Mouse (Mus musculus): ENCODE measurements around the gene BC030499. TPM values are rescaled to one million over a fixed set of nuclear protein-coding genes. Genes with fewer than 3 reads are reported as not detected.
A peak's percentile ranks its signal among the peaks of the same experiment; 100 is the strongest.
"Not testable (repeated sequence)": the region's sequence is repeated elsewhere in the genome, so short reads cannot be mapped to it uniquely, and the experiment has no call there.

BC030499 gene
- total RNA-seq (2021), result under 1 TPM; 0.36 to 0.59 TPM
- long read RNA-seq, experiment 1, result 0 reads
- long read RNA-seq, experiment 2, result 0 reads

DNA sequence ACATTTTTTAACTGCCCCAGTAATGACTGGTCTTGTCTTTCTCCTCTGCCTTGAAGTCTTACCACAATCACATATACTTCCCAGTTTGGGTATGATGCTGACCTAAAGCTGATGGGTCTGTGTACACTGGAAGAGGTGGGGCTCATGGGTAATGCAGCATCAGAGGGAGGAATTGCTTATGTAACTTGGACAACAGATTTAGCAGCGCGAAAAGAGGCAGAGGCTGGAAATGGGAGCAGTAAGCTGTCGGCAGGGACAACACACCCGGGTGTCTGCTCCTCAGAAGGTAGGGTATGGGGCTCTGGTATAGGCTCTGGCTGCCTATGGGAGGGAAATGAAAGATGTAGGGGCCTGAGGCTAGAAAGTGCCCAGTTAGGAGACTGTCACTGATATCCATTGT lies at the start of gene BC030499:
TSS of gene BC030499 (plus strand) at position 188 of the 400 bp plus-strand sequence.
- no peak for DNase-seq

DNA sequence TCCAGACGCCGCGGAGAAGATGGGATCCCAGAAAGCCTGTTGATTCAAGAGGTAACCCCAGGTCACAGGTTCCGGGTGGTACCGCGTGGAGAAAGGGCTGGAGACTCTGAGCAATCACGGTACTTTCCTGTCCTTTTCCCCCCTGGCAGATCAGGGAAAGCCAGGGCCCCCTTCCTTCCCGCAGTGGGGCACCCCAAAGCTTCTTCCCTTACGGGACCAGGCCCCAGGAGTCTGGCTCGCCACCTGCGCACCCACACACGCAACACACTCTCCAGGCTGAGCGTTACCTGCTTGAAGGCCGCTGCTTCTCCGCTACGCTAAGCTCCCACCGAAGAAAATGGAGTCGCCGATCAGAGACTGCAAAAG lies 45.4 kb upstream of the BC030499 start:
- DNase-seq, result no peak

DNA sequence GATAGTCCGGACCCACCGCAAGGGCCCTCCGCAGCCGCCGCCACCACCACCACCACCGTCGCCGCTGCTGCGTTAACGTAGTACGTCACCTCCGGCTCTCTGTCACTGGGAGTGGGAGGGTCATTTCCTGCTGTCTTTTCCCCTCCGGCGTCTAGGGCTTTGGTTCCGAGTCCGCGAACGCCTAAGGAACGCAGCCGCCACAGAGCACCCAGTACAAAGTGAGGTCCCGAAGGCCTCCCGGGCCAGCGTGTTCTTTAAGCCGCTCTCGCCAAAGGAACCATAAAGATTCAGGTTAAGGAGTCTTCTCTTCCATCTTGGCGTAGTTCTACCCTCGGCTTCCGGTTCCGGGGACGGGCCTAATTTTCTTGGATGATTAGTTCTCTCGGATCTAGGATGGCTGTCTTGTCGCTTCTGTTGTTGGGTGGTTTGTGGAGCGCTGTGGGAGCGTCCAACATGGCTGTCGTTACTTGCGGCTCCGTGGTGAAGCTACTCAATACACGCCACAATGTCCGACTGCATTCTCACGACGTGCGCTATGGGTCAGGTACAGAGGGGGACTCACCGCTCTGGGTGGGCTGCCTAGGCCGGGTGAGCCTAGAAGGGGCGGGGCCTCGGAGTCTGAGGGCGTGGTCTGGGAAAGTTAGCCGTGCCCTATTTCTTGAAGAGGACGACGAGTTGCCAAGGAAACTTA lies 44.9 kb upstream of the BC030499 start, which contains the start of the genes Sdf2 and Supt6:
TSS of gene Sdf2 (plus strand) at position 120 of the 691 bp plus-strand sequence.
TSS of gene Supt6 (minus strand) at position 361 of the 691 bp plus-strand sequence.
- DNase-seq, result peak; percentile 88

DNA sequence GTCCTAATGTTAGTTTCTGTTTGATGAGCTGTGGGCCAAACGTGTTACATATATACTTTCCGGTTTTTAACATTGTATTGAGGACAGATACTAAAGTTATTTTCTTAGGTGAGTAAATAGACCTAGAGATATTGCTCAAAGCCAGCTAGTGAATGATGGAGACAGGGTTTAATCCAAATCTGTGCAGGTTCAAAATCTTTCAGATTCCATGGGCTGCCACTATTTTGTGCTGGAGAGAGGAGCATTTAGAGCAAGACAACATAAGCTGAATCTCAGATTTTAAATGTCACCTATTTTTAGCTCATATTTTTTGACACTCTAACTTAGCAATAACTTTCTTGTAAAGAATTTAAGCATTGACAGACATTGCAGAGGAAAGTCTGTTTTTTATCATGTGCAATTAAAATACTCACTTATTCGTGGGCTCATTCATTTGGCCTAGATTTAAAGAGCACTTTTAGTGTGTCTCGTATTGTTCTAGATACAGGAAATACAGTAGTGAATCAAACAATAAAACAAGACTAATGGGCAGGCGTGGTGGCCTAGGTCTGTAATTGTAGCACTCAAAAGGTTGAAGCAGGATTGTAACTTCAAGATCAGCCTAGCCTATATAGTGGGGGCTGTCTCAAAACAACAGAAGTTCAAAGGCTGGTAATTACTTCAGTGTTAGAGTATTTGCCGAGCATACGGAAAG lies 44.2 kb upstream of the BC030499 start:
- DNase-seq, result no peak

DNA sequence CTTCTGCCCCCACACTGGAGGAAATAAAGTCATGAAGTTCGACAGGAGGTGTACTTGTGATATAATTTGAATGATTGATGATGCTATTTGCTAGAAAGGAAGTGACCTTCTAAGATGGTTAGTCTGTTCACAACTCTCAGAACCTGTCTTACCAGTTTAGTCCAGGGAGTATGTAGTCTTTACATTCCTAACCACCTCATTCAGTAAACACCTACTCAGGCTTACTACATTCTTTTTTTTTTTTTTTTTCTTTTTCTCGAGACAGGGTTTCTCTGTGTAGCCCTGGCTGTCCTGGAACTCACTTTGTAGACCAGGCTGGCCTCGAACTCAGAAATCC lies 43.7 kb upstream of the BC030499 start:
- no peak for DNase-seq

DNA sequence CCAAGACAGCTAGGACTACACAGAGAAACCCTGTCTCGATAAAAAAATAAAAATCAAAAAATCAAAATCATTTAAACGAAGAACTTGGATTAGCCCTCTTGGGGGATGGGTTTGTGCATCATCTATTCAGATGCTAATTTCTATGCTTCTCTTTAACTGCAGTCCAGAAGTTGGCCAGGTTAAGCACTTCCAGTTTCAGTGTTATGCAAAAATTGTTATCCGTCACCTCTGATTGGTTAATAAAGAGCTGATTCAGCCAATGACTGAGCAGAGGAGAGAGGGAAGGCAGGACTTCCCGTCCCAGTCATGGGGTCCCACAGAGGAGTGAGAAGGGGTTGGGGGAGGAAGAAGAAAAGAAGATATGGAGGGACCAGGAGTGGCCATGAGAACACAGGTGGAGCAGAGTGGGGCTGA lies 42.9 kb upstream of the BC030499 start:
- no peak for DNase-seq

DNA sequence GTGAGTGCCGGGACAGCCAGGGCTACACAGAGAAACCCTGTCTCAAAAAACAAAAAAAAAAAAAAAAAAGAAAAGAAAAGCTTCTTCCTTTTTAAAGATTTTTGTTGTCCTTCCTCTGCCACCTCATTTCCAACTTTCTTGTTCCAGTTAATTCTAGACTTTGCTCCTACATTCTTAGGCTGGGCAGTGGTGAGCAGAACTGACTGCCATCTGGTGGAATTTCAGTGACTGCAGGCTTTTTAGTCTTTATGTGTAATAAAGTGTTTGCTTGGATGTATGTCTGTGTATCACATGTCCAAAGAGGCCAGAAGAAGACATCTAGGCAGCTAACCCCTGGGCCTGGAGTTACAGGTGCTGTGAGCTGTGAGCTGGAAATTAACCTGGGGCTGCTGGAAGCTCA lies 34.0 kb upstream of the BC030499 start:
- no peak for DNase-seq

DNA sequence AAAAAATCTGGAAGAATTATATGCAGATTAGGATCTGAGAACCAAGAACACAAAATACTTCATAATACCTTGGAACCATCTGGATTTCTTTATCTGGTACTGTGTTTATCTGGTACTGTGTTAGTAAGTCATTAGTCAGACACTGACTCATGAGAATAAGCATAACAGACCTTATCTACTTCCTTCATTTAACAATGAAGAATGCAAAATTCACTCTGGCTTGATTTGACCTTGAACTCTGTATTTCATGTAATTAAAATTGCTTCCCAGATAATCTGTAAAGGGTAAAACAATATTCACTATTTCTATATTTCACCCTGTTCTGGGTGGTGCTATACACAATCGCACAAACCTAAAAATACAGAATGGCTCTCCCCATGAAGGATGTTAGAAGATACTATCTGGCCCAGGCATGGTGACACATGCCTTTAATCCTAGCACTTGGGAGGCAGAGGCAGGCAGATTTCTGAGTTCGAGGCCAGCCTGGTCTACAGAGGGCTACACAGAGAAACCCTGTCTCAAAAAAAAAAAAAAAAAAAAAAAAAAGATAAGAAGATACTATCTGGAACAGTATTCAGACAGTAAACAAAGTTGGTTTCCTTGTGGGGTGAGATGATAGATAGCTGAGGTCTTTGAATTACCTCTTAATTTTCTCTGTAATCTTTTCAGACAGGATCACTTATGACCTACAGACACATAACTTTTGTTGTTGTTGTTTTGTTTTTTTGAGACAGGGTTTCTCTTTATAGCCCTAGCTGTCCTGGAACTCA lies 30.0 kb upstream of the BC030499 start:
- no peak for DNase-seq

DNA sequence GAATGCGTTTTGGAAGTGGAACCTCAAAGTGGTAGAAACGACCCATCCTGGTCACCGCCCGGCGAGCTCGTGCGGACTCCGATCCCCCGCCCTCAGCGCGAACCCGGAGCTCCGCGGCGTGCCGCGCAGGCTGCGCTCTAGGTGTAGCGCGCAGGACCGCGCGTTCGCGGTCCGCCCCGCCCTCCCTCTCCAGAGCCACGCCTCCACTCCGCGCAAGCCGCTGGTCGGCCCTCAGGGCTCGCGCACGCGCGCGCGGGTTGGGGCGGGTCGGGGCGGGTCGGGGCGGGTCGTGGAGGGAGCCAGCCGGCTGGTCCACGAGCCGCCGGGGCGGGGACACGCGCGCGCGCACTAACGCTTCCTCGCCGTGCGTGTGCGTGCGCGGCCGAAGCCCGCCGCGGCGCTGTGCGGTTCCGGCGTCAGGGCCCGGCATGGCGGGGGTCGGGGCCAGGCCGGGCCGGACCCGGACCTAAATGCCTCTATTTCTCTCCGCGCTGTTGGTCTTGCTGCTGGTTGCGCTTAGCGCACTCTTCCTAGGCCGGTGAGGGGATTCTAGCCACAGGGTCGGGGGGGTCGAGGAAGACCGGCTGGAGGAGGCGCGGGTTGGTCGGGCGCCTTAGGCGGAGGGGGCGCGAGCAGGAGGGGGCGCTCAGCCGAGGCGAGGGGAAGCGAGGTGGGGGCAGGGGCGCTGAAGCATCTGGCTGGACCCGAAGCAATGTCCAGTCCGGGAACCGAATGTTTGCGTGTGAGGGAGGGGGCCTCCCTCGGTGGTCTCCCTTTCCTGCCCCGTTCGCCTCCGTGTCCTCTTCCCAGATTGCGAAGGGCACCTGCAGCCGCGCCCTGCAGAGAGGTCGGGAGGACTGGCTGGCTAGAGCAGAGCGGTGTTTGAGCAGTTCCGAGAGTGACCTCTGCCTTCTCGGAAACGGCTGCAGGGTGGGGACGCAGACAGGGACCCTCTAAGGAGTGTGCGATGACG lies 29.0 kb upstream of the BC030499 start, which contains the start of gene 2610507B11Rik:
TSS of gene 2610507B11Rik (plus strand) at position 373 of the 973 bp plus-strand sequence.
- DNase-seq, result peak; percentile 96

DNA sequence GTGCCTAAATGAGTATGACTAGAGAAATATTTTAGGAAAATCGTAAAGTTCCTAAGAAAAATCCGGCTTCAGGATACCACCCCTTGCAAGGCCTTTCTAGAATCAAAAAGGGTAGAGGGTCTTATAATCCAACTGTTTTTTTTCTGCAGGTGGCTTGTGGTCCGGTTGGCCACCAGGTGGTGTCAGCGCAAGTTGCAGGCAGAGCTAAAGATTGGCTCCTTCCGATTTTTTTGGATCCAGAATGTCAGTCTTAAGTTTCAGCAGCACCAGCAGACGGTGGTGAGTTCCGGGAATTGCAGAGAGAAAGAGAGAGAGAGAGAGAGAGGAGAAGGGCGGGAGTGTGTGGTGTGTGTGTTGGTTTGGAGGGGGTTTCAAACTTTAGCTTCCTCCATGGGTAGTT lies 28.1 kb upstream of the BC030499 start:
- peak; percentile 49 for DNase-seq

DNA sequence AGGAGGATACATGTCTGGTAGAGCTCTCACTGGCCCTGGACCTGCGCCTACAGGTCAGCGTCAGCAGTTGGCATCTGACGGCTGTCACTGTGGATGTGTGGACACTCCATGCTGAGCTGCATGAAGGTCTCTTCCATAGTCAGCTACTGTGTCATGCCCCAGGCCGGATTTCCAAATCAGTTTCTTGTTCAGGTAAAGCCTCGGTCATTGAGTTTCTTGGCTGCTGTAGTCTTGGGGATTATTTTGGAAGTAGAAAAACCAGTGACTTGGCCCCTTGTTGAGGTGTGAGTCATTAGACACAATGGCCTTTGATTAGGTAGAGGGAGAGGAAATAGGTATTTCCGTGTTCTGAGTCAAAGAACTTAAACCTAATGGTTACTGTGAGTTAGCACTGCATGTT lies 25.1 kb upstream of the BC030499 start:
- DNase-seq, result no peak

DNA sequence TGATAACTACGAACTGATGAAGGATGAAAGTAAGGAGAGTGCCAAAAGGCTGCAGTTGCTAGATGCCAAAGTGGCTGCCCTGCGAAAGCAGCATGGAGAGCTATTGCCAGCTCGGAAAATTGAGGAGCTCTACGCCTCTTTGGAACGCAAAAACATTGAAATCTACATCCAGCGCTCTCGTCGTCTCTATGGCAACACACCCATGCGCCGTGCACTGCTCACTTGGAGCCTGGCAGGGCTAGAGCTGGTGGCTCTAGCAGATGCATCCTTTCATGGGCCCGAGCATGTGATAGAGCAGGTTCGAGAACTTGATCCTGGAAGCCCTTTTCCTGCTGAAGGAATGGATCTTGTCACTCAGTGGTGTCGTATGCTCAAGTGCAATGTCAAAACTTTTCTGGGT lies 18.7 kb upstream of the BC030499 start:
- no peak for DNase-seq

DNA sequence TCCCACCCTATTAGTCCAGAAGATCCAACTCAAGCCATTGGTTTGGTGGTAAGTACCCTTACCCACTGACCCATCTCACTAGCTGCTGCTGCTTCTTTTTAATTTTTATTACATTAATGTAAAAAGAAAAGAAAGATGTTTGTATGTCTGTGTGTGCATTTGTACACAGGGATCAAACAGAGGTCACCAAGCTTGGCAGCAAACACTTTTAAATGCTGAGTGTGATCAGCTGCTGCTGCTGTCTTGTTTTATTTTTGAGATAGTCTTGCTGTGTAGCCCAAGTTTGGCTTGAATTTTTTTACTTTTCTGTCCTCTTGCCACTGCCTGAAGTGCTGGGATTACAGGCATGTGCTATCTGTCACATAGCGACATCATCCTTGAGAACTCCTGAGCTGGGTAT lies 15.0 kb upstream of the BC030499 start:
- no peak for DNase-seq

DNA sequence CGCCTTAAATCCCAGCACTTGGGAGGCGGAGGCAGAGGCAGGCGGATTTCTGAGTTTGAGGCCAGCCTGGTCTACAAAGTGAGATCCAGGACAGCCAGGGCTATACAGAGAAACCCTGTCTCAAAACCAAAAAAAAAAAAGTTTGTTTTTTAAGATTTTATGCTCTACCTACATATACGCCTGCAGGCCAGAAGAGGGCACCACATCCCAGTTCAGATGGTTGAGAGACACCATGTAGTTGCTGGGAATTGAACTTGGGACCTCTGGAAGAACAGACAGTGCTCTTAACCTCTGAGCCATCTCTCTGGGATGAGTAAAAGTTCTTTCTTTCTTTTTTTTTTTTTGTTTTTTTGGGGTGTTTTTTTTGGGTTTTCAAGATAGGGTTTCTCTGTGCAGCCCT lies 14.5 kb upstream of the BC030499 start:
- not testable (repeated sequence) for DNase-seq

DNA sequence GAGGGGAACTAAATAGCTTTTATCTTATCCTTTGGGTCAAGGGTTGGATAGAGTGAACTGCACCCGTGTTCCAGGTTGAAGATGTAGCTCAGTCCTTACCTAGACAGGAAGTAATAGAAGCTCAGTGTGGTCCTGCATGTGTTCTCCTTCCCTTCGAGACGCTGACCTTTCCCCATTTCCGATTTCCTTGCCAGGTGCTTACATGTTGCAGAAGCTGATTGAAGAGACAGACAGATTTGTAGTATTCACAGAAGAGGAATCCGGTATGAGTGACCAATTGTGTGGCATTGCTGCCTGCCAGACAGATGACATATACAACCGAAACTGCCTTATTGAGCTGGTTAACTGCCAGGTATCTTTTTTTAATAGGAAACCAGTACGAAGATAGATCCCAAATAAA lies 11.8 kb upstream of the BC030499 start:
- DNase-seq, result no peak

DNA sequence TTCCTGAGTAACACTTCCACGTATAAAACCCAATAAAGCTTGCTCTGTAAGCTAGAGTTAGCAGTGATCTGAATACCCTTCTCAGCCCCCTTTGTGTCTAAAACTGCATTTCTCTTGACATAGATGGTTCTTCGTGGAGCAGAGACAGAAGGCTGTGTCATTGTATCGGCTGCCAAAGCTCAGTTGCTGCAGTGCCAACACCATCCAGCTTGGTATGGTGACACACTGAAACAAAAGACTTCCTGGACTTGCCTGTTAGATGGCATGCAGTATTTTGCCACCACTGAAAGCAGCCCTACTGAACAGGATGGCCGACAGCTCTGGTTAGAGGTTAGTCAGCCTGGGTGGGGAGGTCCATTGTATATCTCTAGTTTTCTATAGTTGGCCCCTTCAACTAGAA lies 11.1 kb upstream of the BC030499 start:
- no peak for DNase-seq

DNA sequence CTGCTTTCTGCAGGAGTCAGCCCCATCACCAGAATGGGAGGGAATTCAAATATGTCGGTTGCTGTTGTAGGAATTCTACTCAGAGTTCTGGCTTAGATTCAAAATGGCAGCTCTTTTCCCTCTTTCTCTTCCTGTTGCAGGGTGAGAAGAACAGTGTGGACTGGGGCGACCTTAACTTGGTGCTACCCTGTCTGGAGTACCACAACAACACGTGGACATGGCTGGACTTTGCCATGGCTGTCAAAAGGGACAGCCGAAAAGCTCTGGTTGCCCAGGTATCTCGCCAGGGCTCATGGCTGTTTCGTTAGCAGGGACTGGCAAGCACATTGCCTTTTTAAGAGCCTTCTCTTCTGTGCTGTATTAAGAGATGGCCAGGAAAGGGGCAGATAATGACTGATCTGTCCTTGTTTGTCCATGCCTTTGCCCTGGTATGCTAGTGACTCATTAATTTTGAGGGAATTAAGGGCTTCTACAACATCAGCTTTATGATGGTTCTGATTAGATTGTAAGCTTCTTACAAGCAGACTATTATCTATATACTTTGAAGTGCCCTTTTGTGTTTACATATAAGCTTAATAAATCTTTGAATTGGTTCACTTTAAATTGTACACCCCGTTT lies 1.4 kb upstream of the BC030499 start:
- no peak for DNase-seq

DNA sequence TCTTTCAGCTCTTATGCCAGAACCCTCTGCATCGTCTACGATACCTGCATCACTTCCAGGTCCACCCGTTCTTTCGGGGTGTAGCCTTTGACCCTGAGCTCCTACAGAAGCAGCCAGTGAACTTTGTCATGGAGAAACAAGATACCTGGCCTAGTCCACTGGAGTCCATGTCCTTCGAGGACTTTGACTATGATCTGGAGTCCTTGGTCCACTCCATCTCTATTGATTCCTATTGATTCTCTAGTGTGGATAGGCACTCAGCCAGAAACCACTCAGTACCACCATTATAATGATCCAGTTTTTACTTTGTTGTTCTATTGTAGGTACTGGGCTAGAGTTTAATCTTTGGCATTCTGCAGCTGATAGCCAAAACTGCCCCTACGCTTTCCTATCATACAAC lies 3.9 kb downstream of the BC030499 start:
- no peak for DNase-seq

DNA sequence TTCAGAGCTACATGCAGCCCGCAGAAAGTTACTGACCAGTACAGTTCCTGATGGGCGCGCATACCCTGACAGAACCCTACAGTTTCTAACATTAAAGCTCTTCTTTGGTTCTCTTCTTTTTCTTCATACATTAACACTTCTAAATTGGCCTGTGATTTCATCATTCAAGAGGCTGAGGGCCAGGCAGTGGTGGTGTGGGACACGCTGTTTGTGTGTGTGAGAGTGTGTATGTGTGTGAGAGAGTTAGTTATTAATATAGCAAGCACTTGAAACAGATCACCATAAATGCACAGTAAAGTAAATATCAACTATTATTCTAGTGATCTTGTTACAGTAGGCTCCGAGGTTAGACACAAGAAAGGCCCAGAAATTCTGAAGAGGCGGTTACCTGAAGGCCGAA lies 10.3 kb downstream of the BC030499 start:
- DNase-seq, result no peak

DNA sequence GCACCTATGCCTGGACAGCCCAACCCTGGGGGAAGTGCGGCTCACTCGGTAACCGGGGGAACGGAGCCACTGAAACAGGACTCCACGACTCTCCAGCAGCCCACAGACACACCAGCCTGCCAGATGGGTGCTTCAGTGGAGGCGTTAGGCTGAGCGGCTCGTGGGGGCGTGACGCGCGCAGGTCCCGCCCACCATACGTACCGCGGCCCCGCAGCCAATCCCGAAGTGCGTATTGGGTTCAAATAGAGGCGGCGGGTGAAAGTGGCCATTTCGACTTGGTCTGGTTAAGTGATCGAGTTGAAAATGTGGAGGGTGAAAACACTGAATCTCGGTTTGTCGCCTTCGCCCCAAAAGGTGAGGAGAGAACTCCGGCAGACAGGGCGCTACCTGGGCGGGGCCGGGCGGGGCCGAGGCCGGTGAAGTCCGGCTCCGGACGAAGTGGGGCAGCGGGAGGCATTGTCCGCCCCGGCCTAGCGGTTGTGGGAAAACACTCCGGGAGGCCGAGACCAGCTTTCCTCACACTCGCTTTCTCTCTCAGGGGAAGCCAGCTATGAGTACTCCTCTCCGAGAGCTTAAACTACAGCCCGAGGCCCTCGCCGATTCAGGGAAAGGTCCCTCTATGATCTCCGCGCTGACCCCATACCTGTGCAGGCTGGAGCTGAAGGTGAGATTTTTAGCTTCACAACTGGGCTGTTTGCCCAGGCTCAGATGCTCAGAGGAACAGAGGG lies 10.9 kb downstream of the BC030499 start, which contains the start of gene Spag5:
TSS of gene Spag5 (plus strand) at position 173 of the 728 bp plus-strand sequence.
- DNase-seq, result peak; percentile 86

DNA sequence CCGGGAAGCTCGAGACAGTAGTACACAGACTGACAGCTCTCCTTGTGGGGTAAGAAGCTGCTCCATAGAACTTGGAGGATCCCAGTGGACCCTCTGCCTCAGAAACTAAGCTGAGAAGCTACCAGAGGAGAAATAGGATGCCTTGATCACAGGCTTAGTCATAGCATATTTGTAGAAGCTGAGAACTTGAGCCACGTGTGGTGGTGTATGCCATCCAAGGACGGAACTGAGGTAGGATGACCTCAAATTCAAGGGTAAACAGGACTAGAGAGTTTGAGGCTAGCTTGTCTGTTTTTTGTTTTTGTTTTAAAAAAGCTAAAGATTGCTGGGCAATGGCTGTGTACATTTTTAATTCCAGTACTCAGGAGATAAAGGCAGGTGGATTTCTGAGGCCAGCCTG lies 14.6 kb downstream of the BC030499 start:
- no peak for DNase-seq

All from gastrocnemius, postnatal 10 days (tissue).